11 mouse cellular contexts compared by ENCODE assay signal in genomic region chr7:49267621-49268325, GRCm38 (mm10).
DNase-seq lines count a peak whose midpoint lies in the region; ATAC-seq lines count a peak whose summit lies in the region.
"Had no signal": no experiment of that assay in that cellular context is flagged by ENCODE, and none has a peak within 500 bp of the region (broad histone marks: within the 10 kb centered on the region; RNA-seq: fewer than 3 reads in every experiment).

No protein-coding gene starts in this region.

- DNase-seq in cerebellum, postnatal 4 days (ENCODE audit: low spot score in 2 of 2), result no peak
- peak; percentile 64 for DNase-seq in layer of hippocampus, adult 11-12 months (ENCODE audit: low spot score)
- no peak for DNase-seq in layer of hippocampus, postnatal 10 days (ENCODE audit: low spot score in 2 of 2)
- DNase-seq in heart, postnatal 10 days, result peak; percentile 30 to 50
- peak; percentile 67 to 85 for DNase-seq in right cerebral cortex, postnatal 36 days (ENCODE audit: low spot score in 2 of 2)
- DNase-seq in thymus, postnatal 25 days, result no peak
- DNase-seq: lung, adult 2 months had no signal

- 82% methylated on average over 12 of the region's 12 CpGs for WGBS in midbrain, embryonic 15.5 days

- no peaks in the 10 kb centered on the region for H3K9me3 ChIP-seq in midbrain, embryonic 15.5 days

- peaks cover 5% of the 10 kb centered on the region for H3K4me1 ChIP-seq in midbrain, embryonic 15.5 days

- H3K4me3 ChIP-seq in midbrain, embryonic 15.5 days, result no peak overlapping the region
- H3K4me3 ChIP-seq: erythroblast, embryonic 14.5 days had no signal

- intact Hi-C loops in heart, postnatal 10 days (cut with DNase I), result no loop called here

- H3K27ac ChIP-seq in midbrain, embryonic 15.5 days, result no peak overlapping the region

- ATAC-seq in cerebellum, adult (ENCODE audit: insufficient number of reproducible peaks, low FRiP score, low TSS enrichment), result peak; percentile 57
- no peak for ATAC-seq in midbrain, embryonic 15.5 days (replicated peaks)
- ATAC-seq: inflammation-experienced regulatory T-cells, adult 6 months had no signal

- no peak overlapping the region for H3K4me2 ChIP-seq in midbrain, embryonic 15.5 days

- no peaks in the 10 kb centered on the region for H3K36me3 ChIP-seq in midbrain, embryonic 15.5 days (replicated peaks)

- no peak overlapping the region for H3K9ac ChIP-seq in midbrain, embryonic 15.5 days

- H3K27me3 ChIP-seq in midbrain, embryonic 15.5 days (replicated peaks), result no peaks in the 10 kb centered on the region

Comparison
In these comparisons a context has a peak if more than half of its experiments do, and no peak if none do; other contexts are left out.
1. DNase-seq: peak in layer of hippocampus, adult 11-12 months (single experiment), heart, postnatal 10 days (2 of 2) and right cerebral cortex, postnatal 36 days (2 of 2); none in cerebellum, postnatal 4 days (0 of 2), layer of hippocampus, postnatal 10 days (0 of 2) and thymus, postnatal 25 days (single experiment).